Mouse (Mus musculus) cerebellum, postnatal 25 days (tissue): ENCODE measurements around the gene Nfkbie.

Experiments used
- DNase-seq, 2 experiments: peaks; one replicate each; pipeline ENCODE4 v3.0.0; 2021; ENCODE audit warnings: mixed read lengths in 2 of 2

The Nfkbie gene

DNA sequence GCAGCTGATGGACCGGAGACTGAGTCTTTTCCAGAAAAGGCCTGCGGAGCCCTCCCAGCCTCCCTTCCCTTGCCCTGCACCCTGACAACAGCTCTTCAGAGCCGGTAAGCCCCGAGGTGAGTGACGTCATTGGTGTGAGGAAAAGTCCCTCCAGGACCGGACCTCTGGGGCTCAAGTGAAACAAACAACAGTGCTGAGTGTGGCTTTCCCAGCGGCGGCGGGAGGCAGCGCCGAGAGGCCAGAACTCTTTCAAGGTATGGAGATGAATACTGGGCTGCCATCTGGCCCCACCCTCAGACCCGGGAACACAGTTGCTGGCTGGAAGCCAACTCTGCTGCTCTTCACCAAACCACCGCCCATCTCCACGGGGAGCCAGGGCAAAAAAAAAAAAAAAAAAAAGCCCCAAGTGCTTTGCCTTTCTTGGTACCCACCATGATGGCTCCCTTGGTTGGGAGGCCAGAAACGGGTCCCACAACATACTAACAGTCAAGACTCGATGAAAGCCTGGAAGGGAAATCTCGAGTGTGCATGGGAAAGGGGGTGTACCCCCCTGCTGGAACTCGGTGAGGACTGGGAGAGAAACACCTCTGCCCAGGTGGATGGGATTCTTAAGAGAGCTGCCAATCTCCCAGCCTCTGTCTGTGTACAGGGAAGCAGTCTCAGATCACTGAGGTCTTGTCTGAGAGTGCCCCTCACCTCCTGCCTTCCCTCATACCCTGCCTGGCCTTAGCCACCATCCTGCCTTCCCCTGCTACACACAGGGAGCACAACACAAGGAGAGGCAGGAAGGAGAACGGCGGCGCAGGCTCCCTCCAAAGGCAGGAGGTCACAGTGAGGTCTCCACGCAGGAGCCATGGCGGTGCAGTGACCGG lies 11.3 kb upstream of the Nfkbie start:
- DNase-seq: peak; percentile 69 to 77

DNA sequence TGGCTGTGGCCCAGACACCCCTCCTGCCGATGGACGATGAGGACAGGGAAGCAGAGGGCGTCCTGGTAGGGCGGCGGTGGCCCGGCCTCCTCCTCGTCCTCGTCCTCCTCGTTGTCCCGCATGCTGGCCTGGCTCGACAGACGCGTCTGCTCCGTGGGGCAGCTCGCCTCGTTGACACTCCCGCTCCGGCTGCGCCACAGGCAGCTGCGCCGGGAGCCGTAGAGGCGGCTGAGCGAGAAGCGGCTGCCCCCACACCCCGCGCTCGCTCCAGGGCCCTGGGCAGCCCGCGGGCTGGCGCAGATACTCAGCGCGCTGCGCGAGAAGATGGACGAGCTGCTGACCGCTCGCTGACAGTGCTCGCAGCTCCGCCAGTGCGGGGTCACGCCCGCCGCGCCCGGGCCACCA lies 10.6 kb upstream of the Nfkbie start:
- peak in 1 of 2 experiments; percentile 77 for DNase-seq

DNA sequence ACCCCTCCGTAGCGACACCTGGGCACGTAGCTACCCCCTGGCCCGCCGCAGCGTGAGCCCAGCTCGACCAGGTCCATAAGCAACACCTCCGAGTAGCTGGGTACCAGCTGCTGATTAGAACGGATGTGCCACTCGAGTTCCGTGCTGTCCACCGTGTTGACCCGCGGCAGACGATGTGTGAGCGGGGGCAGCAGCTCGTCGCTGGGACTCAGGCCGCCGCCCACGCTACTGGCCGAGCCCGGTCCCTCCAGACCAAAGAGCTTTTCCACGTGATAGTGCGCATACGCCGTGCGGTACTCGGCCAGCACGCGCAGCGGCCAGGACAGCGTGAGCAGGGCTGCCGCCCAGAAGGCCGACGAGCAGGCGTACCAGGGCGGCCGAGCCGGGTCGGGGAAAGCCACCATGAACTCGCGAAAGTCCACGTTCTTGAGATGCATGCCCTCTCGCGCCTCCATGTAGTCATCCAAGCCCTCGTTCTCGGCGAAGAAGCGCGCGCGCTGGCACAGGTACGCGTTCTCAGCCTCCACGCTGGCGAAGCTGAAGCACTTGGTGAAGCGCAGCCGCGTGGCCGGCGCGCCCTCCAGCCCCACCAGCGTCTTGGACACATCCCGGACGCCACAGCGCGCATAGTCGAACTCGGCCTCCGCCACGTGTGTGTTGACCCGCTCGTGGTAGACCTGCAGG lies 10.1 kb upstream of the Nfkbie start:
- DNase-seq: peak; percentile 72 to 80

DNA sequence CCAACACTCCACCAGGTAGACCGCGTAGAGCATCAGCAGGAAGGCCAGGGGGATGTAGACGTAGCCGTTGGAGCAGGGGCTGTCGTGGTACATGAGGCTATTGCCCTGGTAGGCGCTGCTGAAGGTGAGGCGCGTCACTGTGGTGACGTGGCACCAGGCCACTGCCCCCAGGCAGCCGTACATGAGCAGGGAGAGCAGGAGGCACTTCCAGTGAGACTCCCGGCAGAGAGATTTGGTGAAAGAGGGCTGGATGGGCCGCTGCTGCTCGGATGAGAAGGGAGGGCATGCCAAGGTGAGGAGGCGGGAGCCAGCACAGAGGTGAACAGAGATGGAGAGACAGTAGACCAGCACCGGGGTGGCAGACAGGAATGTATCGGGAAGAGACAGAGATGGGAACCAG lies 8.6 kb upstream of the Nfkbie start:
- peak; percentile 78 to 79 for DNase-seq

DNA sequence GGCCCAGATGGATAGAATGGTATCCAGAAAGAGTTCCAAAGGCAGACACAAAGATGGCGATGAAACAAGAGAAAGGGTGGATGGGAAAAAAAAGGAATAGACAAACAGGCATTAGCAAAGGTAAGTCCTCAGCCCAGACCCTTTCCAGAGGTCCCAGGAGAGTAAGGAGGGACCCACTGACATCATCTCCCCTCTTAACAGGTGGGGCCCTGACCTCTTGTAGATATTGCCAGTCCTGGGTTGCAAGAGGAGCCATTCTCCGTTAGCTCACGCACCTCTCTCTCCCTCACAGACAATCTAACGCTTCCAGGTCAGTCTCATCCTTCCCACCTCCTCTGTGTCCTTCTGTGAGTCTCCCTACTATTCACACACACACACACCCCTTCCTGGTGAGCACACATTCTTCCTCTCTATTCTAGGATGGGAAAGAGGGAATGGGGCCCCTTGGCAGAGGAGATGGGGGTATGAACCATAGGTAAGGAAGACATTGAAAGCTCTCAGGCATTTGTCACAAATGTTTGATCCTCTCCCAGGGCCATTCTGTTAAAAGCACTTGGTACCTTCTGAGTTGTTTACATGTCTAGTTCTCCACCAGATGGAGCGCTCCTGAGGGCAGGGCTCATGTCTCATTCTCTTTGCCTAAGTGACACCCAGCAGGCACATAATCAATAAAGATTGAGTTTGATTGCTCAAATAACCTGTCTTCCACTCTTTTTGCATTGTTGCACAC lies 7.9 kb upstream of the Nfkbie start:
- DNase-seq: peak; percentile 69 to 71

DNA sequence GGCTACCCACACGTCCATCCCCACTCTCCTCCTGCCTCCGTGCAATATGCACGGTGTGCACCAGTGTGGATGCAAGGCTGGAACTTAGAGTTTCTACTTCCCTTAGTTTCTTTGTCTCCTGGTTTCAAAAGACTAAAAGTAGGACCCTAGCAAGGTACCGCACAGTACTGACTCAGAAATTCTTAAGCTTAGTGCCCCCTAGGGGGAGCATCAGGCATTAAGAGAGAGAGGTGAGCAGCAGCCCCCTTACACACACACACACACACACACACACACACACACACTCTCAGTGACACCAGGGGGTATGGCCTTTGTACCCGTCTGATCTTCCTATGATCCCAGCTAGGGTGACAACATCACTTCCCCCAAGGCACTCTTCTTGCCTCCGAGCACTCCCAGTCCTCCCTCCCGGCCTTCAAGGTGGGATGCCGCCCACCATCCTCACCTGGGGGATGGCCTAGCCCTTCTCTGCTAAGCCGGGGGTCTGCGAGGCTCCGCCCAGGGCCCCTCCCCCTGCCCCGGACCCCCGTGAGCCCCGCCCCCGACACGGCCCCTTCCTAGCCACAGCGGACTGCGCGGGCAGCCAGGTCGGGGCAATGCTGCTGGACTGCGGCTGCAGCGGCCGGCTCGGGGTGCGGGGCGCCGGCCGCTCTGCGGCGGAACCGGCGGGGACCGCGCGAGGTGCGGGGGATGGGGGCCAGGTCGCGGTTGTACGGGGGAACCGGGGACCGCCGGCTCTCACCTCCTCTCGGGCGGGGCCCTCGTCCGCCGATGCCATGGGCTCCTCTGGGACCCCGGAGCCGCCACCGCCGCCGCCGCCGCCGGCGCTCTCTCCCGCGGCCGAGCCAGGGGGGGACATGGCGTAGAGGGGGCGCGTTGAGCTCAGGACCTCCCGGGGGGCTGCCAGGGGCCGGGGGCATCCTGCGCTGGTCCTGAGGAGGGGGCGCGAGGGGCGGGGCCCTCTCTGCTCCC lies 6.7 kb upstream of the Nfkbie start:
- peak; percentile 79 to 85 for DNase-seq

DNA sequence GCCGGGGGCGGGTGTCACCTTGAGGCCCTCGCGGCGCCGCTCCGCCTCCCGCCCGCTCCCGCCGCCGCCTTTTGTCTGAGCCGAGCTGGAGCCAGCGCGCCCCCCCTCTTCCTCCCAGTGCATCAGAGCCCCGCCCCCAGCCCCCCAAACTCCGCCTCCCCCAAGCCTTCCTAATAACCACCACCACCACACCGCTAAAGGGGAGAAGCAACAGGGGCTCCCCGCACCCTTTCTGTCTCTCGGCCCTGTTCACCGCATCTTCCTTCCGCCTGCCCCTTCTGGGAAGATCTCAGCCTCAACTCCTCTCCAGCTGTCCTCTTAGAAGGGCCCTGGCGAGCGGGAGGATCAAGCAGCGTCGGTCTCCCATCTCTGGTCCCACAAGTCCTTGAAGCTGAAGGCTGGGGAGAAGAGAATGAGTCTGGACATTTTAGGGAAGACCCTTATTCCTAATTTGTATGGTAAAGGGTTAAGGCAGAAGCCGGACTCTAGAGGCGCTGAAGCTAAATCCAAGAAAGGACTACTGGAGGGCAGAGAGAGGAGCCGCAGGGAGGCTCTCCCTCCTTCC lies 5.8 kb upstream of the Nfkbie start, which contains the start of gene Tmem151b:
Gene Tmem151b (minus strand): TSS at position 61 of the 565 bp plus-strand sequence.
- DNase-seq: peak; percentile 85 to 94

DNA sequence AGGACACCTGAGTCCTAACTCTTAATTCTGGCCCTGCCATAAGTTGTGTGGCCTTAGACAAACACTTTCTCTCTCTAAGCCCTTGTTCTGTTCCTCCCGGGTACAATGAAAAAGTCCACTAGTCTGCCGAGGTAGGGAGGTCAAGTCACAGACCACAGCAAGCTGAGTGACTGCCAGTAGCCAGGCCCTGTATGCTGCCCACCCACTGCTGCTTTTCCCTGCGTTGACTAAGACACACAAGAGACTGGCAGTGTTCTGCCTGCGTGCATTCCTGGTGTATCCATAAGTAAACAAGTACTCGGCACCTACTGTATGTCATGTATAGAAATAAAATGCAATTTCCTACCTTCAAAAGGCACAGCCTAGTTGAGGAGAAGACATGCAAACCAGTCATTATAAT lies 5.2 kb upstream of the Nfkbie start:
- peak; percentile 43 to 47 for DNase-seq

DNA sequence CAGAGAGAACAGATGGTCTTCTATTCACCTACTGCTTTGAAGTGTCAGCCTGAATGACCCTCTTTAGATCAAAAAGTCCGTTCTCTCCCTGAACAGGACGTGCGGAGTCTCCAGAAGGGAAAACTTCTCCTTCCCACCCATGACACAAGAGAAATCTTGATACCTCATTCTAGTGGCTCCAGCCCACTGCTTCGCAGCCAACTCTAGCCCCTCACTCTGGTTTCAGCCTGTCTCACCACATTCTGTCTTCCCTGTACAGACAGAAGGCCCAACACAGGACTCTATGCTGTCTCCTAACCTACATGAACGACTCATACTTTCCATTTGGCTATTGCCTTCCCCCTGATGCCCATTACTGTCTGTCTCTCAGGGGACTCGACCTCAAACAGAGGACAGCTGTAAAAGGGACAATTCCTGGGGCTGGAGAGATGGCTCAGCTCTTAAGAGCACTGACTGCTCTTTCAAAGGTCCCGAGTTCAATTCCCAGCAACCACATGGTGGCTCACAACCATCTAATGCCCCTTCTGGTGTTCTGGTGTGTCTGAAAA lies 4.2 kb upstream of the Nfkbie start:
- DNase-seq: no peak

DNA sequence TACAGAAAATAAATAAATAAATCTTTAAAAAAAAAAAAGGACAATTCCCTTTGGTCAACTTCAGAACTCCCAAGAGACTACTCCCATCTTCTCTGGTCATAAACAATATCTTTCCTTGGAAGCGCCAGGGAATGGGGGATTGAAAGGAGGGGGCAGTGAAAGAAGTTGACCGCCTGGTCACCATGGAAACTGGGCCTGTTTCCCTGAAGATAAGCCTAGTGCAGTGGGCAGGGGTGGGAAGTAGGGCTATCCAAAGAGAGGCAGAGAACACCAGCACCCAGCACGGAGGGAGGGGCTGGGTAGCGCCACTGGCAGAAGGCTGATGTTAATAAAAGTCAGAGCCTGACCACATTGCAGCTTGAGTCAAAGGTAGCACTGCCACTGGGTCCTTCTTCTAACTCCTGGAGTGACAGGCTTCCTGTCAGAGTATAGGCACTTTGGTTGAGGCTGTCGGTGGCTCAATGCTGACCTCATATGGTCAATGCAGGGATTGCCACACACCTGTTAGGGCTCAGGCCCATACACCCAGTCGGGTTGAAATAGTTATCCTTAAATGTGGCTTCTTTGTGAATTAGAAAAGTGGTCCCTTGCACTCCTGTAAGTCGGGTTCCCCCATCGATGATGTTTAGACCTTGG lies 3.6 kb upstream of the Nfkbie start:
- peak; percentile 93 to 94 for DNase-seq

DNA sequence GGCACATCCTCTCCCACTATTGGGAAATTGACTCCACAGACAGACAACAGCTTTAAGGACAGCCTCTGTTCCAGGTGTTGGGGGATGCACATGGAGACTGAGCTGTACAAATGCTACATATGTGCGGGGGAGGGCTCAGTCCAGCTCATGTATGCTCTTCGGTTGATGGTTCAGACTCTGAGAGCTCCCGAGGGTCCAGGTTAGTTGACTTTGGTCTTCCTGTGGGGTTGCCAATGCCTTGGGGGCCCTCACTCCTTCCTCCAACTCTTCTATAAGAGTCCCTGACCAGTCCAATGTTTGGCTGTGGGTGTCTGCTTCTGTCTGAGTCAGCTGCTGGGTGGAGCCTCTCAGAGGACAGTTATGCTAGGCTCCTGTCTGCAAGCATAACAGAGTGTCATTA lies 2.4 kb upstream of the Nfkbie start:
- DNase-seq: no peak

DNA sequence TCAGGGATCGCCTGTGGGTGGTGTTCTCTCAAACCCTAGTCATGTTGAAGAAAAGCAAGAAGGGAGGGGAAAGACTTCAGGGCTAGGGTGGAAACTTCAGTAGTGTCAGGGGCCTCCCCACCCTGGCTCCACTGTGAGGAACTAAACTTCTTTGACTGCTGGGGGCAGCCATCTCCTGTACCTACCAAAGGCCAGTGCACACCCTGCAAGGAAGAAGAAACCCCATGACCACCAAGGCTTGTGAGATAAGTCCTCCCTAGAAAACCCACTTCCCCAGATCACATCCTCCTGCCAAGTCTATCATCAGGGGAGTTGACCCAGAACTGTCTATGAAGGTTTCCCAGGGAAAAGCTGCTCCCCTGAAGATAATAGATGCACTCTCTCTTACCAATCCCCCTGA lies 1.1 kb upstream of the Nfkbie start:
- no peak for DNase-seq

DNA sequence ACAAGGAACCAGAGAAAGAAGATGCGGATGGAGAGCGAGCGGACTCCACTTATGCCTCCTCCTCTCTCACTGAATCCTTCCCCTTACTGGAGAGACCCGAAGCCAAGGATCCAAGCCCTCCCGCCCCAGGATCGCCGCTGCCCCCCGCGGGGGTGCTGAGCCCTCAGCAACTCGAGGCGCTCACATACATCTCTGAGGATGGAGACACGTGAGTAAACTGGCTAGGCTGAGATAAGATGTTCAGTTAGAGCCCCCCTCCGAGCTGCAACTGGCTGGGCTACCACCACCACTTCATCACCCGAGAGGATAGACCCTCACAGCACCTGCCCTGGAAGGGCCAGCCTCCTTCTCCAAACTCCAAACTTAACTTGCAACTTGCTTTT lies 595 bp downstream of the Nfkbie start:
- DNase-seq: peak in 1 of 2 experiments; percentile 53

DNA sequence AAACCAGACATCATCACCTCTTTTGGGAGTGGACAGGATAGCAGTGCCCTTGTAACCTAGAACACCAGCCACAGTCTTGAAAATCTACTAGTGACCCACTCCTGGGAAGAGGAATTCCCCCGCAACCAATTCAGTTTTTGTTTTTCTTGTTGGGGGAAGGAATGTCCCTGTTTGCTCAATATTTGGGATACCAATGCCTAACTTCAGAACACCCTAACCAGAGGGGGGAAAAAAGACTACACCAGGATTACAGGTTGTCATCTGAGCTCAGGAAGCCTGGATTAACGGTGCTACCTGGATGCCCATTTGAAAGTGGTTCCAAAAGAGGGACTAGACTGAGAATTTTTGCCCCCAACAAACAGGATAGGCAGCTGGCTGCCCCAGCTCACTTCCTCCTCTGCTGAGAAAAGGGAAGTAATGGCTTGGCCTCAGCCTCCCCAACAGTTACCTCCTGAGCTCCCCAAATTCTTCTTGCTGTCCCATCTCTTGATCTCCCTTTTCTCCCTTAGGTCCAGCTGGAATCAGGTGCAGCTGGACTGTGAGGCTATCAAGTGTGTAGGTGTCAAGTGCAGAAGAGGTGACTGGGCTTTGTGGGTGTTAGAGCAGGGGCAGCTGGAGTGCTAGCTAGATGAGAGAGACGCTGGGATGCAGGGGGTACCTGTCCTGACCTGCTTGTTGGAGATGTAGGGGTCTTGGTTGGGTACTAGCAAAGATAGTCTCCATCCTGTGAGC lies 1.2 kb downstream of the Nfkbie start:
- DNase-seq: no peak

DNA sequence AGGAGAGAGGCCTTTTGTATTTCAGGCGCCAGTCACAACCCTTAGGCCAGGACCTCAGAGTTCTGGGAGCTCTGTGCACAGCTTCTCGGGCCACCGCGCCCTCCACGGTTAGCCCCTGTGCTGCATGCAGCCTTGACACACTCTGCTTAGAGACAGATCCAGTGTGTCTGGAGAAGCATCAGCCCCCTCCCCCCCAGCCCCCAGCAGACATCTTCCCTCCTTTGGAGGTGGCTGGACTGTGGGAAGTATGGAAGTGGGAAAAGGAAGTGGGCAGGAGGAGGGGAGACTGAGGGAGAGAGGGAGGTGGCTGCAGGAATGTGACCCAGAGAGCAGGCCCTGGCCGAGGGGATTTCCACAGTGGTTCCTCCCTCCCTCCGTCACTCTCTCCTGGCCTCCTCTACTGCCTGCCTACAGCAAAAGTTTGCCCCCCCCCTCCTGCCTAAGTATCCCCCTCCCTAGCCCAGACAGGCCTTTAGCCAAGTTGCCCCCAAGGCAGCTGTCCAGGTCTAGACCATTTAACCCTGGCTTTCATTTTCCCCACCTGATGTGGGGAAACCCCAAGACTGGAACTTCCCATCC lies 1.8 kb downstream of the Nfkbie start:
- no peak for DNase-seq

DNA sequence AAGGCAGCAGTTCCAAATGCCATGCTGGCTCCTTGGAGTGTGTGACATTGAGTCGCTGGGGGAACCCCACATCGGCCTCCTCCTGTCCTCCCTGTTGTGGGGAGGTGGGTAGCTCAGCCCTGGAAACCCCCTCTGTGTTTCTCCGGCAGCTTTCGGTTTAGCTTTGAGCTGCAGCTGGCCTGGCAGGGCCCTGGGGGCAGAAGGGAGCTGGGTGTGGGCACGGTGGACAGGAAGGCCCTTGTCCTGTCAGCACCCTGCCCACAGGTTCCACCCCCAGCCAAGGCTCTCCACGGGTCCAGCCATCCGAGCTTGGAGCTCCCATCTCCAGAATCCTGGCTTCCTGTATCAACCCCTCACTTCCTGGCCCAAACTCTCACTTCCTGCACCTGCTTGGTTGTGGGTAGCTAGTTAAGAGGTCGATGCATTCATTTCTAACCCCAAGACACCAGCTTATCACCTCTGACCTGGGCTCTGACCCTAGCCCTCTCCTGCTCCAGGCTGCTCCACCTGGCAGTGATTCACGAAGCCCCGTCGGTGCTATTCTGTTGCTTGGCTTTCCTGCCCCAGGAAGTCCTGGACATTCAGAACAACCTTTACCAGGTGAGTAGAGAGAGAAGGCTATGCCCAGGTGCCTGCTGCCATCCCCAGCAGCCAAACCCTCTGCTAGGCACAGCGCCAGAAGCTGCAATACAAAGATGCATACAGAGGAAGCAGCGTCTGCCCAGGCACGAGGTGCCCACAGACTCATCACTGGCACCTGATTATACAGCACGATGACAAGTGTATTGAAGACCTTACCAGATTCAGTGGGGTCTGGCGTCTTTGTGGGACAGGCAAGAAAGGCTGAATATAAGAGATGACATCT lies 2.7 kb downstream of the Nfkbie start:
- peak; percentile 51 to 63 for DNase-seq

DNA sequence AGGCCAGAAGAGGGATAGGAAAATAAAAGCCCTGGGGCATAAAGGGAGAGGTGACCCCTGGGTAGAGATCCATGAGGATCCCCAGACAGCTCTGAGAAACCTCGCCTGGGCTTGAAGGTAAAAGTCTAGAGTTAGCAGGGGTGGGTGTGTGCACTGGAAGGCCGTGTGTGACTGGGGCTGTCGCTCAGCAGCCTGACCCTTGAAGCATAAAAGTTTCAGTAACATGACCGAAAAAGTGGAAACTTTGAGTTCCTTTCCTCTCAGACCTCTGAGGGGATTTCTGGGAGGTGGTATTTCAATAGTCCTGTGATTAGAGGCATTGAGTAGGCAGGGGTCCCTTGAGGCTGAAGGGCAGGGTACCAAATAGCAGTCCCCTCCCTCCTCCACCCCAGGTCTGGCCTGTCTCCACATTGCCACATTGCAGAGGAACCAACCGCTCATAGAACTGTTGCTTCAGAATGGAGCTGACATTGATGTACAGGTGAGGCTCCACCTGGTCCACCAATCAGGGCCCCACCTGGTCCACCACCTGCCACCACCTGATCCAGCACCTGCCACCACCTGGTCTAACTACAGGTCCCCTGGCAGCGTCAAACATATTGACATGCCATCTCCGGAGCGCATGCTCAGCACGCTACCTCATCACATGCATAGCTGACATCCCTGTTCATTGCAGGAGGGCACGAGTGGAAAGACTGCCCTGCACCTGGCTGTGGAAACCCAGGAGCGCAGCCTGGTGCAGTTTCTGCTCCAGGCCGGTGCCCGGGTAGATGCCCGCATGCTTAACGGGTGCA lies 4.4 kb downstream of the Nfkbie start:
- peak; percentile 69 to 78 for DNase-seq

DNA sequence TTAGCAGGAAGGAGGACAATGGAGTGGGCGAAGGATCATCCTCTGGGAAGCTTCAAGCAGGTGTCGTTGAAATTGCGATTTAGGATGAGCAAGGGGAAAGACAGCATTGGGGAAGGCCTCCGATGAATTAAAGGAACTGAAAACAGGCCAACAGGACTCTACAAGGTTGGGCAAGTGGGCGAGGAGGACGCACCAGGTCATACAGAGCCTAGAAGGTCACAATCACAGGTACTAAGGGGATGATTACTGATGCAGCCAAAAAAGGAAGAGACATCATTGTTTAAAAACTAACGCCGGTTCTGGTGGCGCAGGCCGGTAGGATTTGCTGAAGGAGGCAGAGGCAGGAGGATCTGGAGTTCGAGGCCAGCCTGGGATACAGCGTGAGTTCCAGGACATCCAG lies 7.7 kb downstream of the Nfkbie start:
- DNase-seq: no peak
